Mouse (Mus musculus): ENCODE measurements around the gene 4930469K13Rik.

The 4930469K13Rik gene

GRCm38 (mm10) chr11:34079542-34080464 is 18.6 kb downstream of the 4930469K13Rik start:
- DNase-seq (ENCODE audit: low spot score in 2 of 2): no peak

GRCm38 (mm10) chr11:34078581-34078980 is 19.8 kb downstream of the 4930469K13Rik start:
- no peak for DNase-seq (ENCODE audit: low spot score in 2 of 2)

- DNase-seq (ENCODE audit: low spot score in 2 of 2): peak in 1 of 2 experiments; percentile 39
These were observed 20.5 kb downstream of the 4930469K13Rik start for GRCm38 (mm10) chr11:34077870-34078269.

- DNase-seq (ENCODE audit: low spot score in 2 of 2): peak; percentile 53 to 75
These were observed 24.6 kb downstream of the 4930469K13Rik start for GRCm38 (mm10) chr11:34073776-34074175.

- DNase-seq (ENCODE audit: low spot score in 2 of 2): peak in 1 of 2 experiments; percentile 27
These were observed 26.0 kb downstream of the 4930469K13Rik start for GRCm38 (mm10) chr11:34072309-34072708.

- no peak for DNase-seq (ENCODE audit: low spot score in 2 of 2)
These were observed 27.8 kb downstream of the 4930469K13Rik start for GRCm38 (mm10) chr11:34070596-34070995.

GRCm38 (mm10) chr11:34063702-34064485 is 34.5 kb downstream of the 4930469K13Rik start:
- DNase-seq (ENCODE audit: low spot score in 2 of 2): peak in 1 of 2 experiments; percentile 40

GRCm38 (mm10) chr11:34063257-34063656 is 35.1 kb downstream of the 4930469K13Rik start:
- no peak for DNase-seq (ENCODE audit: low spot score in 2 of 2)

GRCm38 (mm10) chr11:34061740-34062139 is 36.6 kb downstream of the 4930469K13Rik start:
- no peak for DNase-seq (ENCODE audit: low spot score in 2 of 2)

- DNase-seq (ENCODE audit: low spot score in 2 of 2): no peak
These were observed 39.4 kb downstream of the 4930469K13Rik start for GRCm38 (mm10) chr11:34058960-34059359.

GRCm38 (mm10) chr11:34058332-34058731 is 40.0 kb downstream of the 4930469K13Rik start:
- DNase-seq (ENCODE audit: low spot score in 2 of 2): no peak

- no peak for DNase-seq (ENCODE audit: low spot score in 2 of 2)
These were observed 41.6 kb downstream of the 4930469K13Rik start for GRCm38 (mm10) chr11:34056715-34057114.

GRCm38 (mm10) chr11:34054031-34054727 is 44.2 kb downstream of the 4930469K13Rik start:
- DNase-seq (ENCODE audit: low spot score in 2 of 2): peak; percentile 57 to 72

GRCm38 (mm10) chr11:34053031-34053818 is 45.1 kb downstream of the 4930469K13Rik start:
- DNase-seq (ENCODE audit: low spot score in 2 of 2): no peak

GRCm38 (mm10) chr11:34050643-34051042 is 47.7 kb downstream of the 4930469K13Rik start:
- DNase-seq (ENCODE audit: low spot score in 2 of 2): no peak

- DNase-seq (ENCODE audit: low spot score in 2 of 2): no peak
These were observed 48.3 kb downstream of the 4930469K13Rik start for GRCm38 (mm10) chr11:34050063-34050462.

- DNase-seq (ENCODE audit: low spot score in 2 of 2): no peak
These were observed 49.3 kb downstream of the 4930469K13Rik start for GRCm38 (mm10) chr11:34049125-34049379.

- DNase-seq (ENCODE audit: low spot score in 2 of 2): no peak
These were observed 49.8 kb downstream of the 4930469K13Rik start for GRCm38 (mm10) chr11:34048375-34049124.

- no peak for DNase-seq (ENCODE audit: low spot score in 2 of 2)
These were observed 50.8 kb downstream of the 4930469K13Rik start for GRCm38 (mm10) chr11:34047542-34047937.

GRCm38 (mm10) chr11:34046767-34047541 is 51.4 kb downstream of the 4930469K13Rik start, which contains the start of gene Lcp2:
Lcp2 (plus strand) TSS chr11:34046920.
- DNase-seq (ENCODE audit: low spot score in 2 of 2): no peak
